Mouse (Mus musculus) thymus, adult 2 months (tissue): ENCODE results near the gene Atg10. TPM values are rescaled to one million over a fixed set of nuclear protein-coding genes. Genes with fewer than 3 reads are reported as not detected.

ENCODE experiments used
- DNase-seq: peaks from one replicate; pipeline ENCODE4 v3.0.0; 2021
- H3K27ac ChIP-seq: fragments of 200-500 bp; 2 replicates; pipeline ENCODE4 v1.5.1; 2012; ENCODE audit warnings: low read length, control low read depth; ENCODE audit not compliant: control insufficient read depth, insufficient read depth
- H3K27me3 ChIP-seq: fragments of 200-500 bp; 2 replicates; pipeline ENCODE4 v1.6.1; 2012; ENCODE audit warnings: mild to moderate bottlenecking, low read length, moderate library complexity, mixed read lengths; ENCODE audit not compliant: control insufficient read depth, insufficient read depth
- H3K36me3 ChIP-seq: fragments of 200-500 bp; 2 replicates; pipeline ENCODE4 v1.6.1; 2012; ENCODE audit warnings: mild to moderate bottlenecking, low read length, moderate library complexity; ENCODE audit not compliant: control insufficient read depth, insufficient read depth
- H3K4me1 ChIP-seq: fragments of 200-500 bp; replicated peaks from 2 replicates; pipeline ENCODE4 v1.6.1; 2012; ENCODE audit warnings: low read length; ENCODE audit not compliant: control insufficient read depth, insufficient read depth
- H3K4me3 ChIP-seq: fragments of 200-500 bp; 2 replicates; pipeline ENCODE4 v1.5.1; 2012; ENCODE audit warnings: mild to moderate bottlenecking, low read length, control low read depth, moderate library complexity; ENCODE audit not compliant: control insufficient read depth, insufficient read depth
- CTCF ChIP-seq: fragments of 200-500 bp; IDR thresholded peaks from 2 replicates; pipeline ENCODE4 v1.5.1; 2012; ENCODE audit warnings: mild to moderate bottlenecking, control low read depth, low read length, moderate library complexity, borderline replicate concordance; ENCODE audit not compliant: control insufficient read depth, poor library complexity, insufficient read depth; ENCODE audit errors: extremely low read depth
- POLR2A ChIP-seq: fragments of 200-500 bp; IDR thresholded peaks from 2 replicates; pipeline ENCODE4 v1.6.1; 2012; ENCODE audit warnings: mild to moderate bottlenecking, low read length, control low read depth, moderate library complexity; ENCODE audit not compliant: control insufficient read depth, poor library complexity, insufficient read depth; ENCODE audit errors: extremely low read depth
- WGBS: fragments of 180-500 bp; shearing (Covaris S2); methylation state at CpG from one replicate; pipeline ENCODE4 v1.1.7; 2018; 5-methylcytosine and 5-hydroxymethylcytosine counted together
- polyA plus RNA-seq: library from polyadenylated mRNA; depleted of rRNA; stranded (reverse); fragments of >200 nt; gene quantifications from 2 replicates; pipeline ENCODE4 v1.2.3, GENCODE M21; 2012

Atg10 gene
- polyA plus RNA-seq, 1 experiment = 1.4 TPM

GRCm38 (mm10) chr13:91206237-91206636 lies 17.5 kb downstream of the Atg10 start:
- 91% methylated on average over 5 of the region's 5 CpGs for WGBS
- Histone ChIP-seq H3K36me3 (no peaks in the 10 kb centered on the region), H3K27ac (no peak overlapping the region), H3K4me3 (no peak overlapping the region), H3K27me3 (no peaks in the 10 kb centered on the region), H3K4me1 (no peaks in the 10 kb centered on the region)
- TF ChIP-seq POLR2A (no peak), CTCF (no peak)
- DNase-seq = no peak

- no peaks in the 10 kb centered on the region for H3K4me1 ChIP-seq
- no peak overlapping the region for H3K27ac ChIP-seq
- H3K27me3 ChIP-seq = no peaks in the 10 kb centered on the region
- DNase-seq = no peak
- no peak for TF ChIP-seq CTCF
- no peak for TF ChIP-seq POLR2A
- 95% methylated on average over 7 of the region's 7 CpGs for WGBS
- no peak overlapping the region for H3K4me3 ChIP-seq
- no peaks in the 10 kb centered on the region for H3K36me3 ChIP-seq
Observed at GRCm38 (mm10) chr13:91202564-91202963, 21.2 kb downstream of the Atg10 start.

DNA sequence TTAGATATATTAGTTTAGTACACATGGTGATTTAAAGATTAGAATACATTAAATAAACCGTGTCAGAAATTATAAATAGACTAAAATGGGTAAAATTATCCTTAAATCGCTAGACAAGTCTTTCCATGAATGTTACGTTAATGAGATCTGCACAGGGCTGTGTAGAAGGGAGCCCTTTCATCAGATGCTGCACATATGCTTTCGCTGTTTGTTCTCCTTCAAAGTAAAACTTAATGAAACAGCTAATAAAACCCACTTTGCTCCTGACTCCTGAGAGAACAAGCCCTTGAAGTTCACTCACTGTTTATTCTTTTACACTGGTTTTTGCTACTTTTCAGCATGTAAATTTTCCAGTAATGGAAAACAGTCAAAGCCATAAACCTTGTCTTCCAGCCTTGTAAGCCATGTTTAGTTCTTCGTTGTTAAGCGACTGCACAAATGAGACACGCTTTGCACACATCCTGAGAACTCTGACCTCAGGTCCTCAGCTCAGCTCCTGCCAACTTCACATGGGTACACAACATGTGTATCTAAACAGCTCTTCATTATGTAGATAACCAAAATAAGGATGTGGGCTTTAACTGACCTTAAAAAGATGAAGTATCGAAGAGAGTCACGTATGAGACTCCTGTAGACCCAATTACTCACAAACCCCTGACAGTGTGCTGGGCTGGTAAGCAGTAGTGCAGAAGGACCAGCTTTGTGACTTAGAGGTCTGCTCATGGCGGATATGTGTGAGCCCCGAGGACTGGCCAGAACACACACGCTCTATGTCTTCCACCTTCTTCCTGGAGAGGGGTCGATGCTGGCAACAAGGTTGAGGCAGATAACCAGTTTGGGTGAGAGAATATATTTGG lies 36.2 kb downstream of the Atg10 start:
- H3K27me3 ChIP-seq = no peaks in the 10 kb centered on the region
- no peak overlapping the region for H3K27ac ChIP-seq
- H3K4me1 ChIP-seq = no peaks in the 10 kb centered on the region
- TF ChIP-seq CTCF = no peak
- TF ChIP-seq POLR2A = no peak
- no peak for DNase-seq
- 96% methylated on average over 13 of the region's 13 CpGs for WGBS
- H3K36me3 ChIP-seq = no peaks in the 10 kb centered on the region
- H3K4me3 ChIP-seq = no peak overlapping the region

DNA sequence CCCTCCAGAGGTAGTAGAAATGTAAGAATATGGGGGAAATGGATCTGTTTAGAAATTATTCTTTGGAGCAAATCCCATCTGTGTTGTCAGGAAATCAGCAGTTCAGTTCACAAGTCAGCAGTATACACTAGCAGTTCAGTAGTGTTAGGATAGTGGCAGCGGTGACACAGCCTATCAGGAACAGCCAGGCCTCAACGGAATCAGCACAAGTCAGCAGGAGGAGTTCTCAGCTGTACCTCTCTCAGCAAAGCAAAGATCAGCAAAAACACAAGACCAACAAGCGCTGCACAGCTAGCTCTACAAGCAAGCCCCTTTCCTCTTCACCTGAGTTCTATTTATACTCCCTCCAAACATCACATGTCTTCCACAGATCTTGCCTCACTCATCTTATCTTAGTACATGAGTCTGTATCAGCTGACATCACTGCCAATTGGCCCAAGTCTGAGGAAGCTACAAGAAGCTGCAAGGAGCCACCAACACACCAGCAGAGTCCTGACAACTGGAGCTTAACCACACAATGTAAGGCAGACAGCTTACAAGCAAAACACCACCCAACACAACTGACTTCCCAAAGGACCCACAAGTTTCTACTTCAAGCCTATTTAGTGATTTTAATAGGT lies 38.4 kb downstream of the Atg10 start:
- Histone ChIP-seq H3K4me1 (no peaks in the 10 kb centered on the region), H3K36me3 (no peaks in the 10 kb centered on the region), H3K27me3 (no peaks in the 10 kb centered on the region), H3K27ac (no peak overlapping the region), H3K4me3 (no peak overlapping the region)
- TF ChIP-seq CTCF = no peak
- no peak for DNase-seq
- WGBS = 95% methylated on average over 3 of the region's 3 CpGs

DNA sequence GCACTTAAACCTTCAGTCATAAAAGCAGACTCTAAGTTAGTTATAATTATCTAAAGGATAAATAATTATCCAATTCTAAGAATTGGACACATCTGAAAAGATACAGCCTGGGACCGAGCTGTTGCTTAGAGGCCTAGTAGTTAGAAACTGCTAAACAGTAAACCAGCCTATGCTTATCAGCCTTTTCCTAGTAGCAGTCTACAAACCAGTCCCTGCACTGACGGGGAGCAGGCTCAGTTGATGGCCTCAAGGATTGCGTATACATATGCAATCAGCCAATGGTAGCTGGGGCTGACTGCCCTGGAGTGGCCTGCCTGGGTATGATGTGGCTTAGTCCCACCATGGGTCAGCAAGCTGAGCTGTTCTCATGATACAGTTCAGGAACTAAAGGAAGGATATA lies 39.5 kb downstream of the Atg10 start:
- Histone ChIP-seq H3K27ac (no peak overlapping the region), H3K4me3 (no peak overlapping the region)
- 98% methylated on average over 3 of the region's 3 CpGs for WGBS

GRCm38 (mm10) chr13:91180364-91180763 lies 43.4 kb downstream of the Atg10 start:
- no peak for DNase-seq
- WGBS = 98% methylated on average over 8 of the region's 8 CpGs
- Histone ChIP-seq H3K4me3 (no peak overlapping the region), H3K27me3 (no peaks in the 10 kb centered on the region), H3K4me1 (no peaks in the 10 kb centered on the region), H3K36me3 (no peaks in the 10 kb centered on the region), H3K27ac (no peak overlapping the region)
- TF ChIP-seq POLR2A = no peak
- no peak for TF ChIP-seq CTCF

More for the DNA sequence above, 39.5 kb downstream of the Atg10 start:
- DNase-seq = no peak
- Histone ChIP-seq H3K36me3 (no peaks in the 10 kb centered on the region), H3K4me1 (no peaks in the 10 kb centered on the region), H3K27me3 (no peaks in the 10 kb centered on the region)
- TF ChIP-seq CTCF (no peak), POLR2A (no peak)
